Mouse (Mus musculus) layer of hippocampus, adult 11-12 months (tissue): ENCODE data around the gene Reps2.

Source experiments
- DNase-seq: peaks from one replicate; pipeline ENCODE4 v3.0.0; 2022; ENCODE audit warnings: low spot score

Reps2 gene

GRCm38 (mm10) chrX:162589173-162589805, 54.2 kb downstream of the Reps2 start:
- no peak for DNase-seq

DNA sequence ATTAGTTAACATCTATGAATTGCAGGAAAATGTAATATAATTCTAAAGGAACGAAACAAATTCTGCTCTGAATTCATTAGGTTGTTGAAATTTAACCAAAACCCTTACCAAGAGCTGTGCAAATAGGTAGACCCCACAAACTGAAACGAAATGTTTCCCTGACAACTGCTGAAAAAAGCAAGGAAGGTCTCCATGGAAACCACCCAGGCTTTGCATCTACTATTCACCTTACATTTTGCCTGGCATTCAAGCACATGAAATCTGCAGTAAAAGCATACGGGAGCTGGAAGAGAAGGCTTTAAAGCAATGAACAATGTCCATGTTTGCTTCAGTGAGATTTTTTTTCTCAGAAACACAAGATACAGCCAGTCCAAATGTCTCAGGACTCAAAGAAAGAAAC, 59.1 kb downstream of the Reps2 start:
- DNase-seq, result peak; percentile 9

GRCm38 (mm10) chrX:162580521-162580920, 62.9 kb downstream of the Reps2 start:
- no peak for DNase-seq

DNA sequence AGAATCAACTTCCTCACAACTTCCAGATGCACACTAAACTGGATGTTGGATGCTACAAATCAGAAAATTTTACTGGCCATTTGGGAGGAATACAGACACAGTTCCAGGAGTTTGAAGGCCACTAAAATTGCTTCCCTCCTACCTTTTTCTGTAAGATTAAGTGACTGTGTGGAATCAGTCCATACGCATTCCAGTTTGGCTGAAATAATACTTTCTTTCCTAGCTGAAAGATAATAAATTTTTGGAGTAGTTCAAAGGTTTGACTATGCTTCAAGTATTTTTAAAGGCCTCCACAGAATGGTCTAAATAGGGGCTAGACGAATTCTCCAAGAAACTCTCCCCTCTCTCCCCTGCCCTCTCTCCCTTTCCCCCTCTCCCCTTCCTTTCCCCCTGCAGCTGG, 75.0 kb downstream of the Reps2 start:
- no peak for DNase-seq

DNA sequence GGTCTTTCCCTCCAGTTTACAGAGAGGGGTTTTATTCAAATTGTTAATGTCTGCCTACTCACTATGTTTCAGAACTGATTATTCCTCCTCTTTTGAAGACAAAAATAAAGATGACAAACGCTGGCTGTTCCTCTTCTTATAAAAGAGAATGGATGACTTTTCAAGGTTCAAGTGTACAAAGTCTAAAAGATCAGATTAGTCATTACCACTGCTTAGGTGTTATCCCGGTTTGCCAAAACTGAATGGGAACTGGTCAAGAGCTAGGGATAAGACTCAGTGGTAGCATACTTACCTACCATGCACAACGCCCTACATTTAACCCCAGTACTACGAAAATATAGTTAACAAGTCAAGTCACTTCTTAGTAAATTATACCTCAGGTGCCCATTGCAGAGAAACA, 77.9 kb downstream of the Reps2 start:
- DNase-seq, result no peak

DNA sequence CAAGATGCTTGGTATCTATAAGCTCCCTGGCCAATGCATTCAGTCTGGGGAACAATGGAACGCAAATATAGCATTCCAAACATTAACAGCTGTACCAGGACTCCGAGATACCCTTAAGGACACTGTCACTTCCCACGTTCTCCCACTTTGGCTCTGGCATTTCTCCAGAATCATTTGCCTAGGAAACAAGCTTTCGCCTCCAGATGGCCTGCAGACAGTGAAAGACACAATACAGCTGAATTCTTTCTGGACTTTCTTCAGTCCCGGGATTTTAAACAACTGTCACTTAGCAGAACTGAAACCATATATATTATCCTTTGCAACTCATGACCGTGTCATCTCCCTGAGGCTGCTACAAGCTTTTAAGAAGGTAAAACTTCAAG, 87.0 kb downstream of the Reps2 start:
- DNase-seq, result peak; percentile 28

DNA sequence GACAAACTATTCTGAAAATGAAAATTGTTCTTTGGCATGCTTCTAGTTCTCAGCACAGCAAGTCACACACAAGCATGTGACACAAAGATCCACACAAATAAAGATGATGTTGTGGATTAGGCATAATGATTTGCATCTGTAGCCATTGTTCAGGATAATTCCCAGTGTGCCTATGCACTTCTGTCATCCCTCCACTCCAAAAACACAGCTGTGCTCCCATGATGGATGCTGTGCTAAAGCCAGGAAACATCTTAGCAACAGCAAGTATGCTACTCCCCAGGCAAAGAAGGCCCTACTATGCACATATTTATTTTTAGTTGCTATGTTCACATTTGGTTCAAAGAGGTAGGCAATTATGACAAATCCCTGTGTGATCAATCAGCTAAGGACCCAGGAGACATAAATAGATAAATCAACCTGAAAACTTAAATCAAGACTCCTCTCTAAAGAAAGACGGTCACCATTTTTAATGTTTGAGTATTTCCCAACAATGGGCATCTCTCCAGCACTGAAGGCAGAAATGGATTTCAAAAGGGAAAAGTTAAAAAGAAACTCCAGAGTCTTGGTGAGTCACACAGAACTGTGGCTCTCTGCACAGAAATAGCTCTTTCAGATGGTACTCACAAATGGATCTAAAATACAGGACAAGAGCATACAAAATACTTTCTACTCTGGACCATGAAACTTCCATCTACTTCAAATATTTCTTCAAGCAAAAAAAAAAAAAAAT, 87.6 kb downstream of the Reps2 start:
- DNase-seq, result no peak

DNA sequence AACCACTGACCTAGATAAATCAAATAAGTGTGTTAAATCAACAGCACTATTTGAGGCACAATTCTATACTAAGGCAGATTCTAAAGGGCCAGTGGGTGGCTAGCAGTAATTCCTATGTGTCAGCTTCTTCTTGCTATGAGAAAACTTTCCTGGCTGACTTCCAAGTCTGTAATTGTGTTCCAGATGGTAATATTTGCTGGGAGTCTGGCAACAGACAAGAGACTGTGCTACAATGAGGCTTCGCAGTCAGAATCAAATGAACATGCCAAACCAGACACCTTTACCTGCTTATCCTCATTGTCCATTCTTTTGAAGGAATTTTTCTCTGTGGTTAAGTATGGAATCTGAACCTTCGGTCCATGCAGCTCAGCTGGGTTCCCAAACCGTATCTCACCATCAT, 88.9 kb downstream of the Reps2 start:
- peak; percentile 16 for DNase-seq

- no peak for DNase-seq
Measured at GRCm38 (mm10) chrX:162552383-162552782, 91.1 kb downstream of the Reps2 start.

GRCm38 (mm10) chrX:162545037-162545436, 98.4 kb downstream of the Reps2 start:
- DNase-seq, result no peak

- peak; percentile 21 for DNase-seq
Measured at GRCm38 (mm10) chrX:162542576-162543227, 100.7 kb downstream of the Reps2 start.

DNA sequence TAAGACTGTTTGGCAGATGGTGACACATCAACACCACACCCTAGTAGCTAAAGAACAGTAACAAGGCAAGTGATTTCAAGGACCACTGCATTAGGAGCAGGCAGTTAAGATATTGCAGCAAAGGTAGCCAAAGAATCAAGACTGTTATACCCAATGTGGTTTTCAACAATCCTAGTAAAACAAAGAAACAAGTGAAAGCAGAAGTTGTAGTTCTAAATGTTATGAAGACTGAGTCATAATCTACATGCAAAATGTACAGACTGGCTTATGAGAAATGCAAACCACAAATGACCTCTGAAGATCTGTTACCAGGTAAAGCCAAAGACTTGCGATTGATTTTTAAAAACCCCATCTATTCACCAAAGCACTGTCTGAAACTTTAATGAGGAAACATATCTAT, 101.5 kb downstream of the Reps2 start:
- no peak for DNase-seq

DNA sequence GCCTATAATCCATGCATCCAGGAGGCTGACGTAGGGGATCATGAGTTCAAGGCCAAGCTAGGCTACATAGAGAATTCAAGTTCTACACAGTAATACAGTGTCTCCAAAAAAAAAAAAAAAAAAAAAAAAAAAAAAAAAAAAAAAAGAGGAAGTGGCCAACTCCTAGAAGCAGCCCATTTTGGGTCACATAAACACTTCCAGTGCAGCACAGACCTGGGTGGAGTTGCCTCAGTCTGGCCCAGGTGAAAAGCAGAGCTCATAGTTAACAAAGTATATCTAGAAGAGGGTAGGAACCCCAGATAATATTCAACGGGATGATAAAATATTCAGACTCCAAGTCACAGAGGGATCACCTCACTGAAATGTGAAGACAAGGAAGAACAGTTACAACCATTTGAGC, 112.4 kb downstream of the Reps2 start:
- no peak for DNase-seq

- peak; percentile 73 for DNase-seq
Measured at GRCm38 (mm10) chrX:162527240-162527639, 116.2 kb downstream of the Reps2 start.

DNA sequence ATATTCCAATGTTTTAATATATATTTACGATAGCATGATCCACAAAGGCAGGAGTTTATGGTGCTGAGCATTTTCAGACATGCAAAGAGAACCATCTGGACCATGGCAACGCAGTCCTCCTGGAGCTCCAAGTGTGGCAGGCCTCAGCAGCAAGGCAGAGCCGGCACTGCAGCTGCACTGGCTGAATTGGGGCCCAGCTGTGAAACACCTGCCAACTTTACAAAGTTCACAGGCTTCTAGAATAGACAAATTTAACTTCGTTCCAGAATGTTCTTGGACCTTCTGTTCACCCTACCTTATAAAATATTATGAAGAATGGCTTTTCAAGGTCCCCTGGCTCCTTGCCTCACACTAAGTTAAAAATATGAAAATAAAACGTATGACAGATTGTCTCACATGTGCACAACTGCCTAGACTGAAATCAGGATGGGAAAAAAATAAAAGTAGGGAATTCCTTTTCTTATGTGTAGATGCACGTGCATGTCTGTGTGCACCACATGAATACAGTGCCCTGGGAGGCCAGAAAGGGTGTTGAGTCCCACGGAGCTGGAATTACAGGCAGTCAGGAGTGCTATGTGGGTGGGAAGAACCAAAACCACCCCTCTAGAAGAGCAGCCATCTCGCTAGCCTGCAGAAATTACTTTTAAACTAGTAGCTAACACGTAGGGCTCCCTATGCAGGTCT, 121.5 kb downstream of the Reps2 start:
- DNase-seq, result no peak

- DNase-seq, result no peak
Measured at GRCm38 (mm10) chrX:162521197-162521596, 122.3 kb downstream of the Reps2 start.

DNA sequence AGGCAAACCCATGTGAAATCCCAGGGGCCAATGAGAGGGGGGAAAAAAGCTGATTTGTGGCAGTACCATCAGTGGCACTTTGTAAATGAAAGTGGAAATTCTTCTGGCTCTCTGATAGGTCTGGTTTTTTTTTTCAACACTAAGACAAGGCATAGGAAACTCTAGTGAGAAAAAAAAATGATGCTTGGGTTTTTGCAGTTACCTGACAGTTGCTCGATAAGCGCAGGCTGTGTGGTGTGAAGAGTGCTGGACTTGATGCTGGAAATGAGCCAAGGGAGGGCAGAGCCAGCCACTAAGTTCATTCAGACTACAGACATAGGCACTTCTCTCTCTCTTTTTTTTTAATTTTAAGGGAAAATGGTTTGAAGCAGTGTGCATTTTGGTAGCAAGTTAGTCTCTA, 123.1 kb downstream of the Reps2 start:
- DNase-seq, result no peak

- no peak for DNase-seq
Measured at GRCm38 (mm10) chrX:162510426-162510980, 132.9 kb downstream of the Reps2 start.

- no peak for DNase-seq
Measured at GRCm38 (mm10) chrX:162505186-162505585, 138.3 kb downstream of the Reps2 start.

DNA sequence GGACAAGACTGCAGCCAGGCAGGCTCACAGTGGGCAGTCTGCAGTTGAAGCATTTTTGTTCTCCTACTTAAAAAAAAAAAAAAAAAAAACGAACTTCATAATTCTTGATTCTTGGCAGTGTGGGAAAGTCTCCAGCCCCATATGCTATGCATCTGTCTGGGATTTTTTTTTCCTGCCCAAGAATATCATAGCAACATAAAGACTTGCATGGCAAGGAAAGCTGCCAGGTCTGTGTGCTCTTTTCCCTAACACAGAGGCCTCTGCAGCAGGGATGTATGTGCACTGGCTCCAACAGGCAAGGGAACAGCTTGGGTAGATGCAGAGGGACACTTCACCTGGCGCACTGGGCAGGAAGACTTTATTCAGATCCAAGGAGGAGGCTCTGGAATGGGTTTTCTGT, 140.0 kb downstream of the Reps2 start:
- DNase-seq, result no peak

DNA sequence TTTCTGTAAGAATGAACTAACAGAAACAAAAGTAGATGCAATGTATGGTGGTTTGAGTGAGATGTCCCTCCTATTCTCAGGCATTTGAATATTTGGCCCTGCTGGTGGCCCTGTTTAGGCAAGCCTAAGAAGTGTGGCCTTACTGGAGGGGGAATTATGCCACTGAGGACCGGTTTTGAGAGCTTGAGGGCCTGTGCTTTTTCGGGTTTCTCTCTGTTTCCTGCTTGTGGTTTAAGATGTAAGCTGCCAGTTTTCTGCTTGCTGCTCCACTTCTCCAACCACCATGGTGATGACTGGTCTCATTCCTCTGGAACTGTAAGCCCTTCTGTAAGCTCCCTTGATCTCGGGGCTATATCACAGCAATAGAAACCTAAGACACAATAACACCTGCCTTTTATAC, 142.5 kb downstream of the Reps2 start:
- DNase-seq, result no peak

- DNase-seq, result no peak
Measured at GRCm38 (mm10) chrX:162496485-162496884, 147.0 kb downstream of the Reps2 start.

GRCm38 (mm10) chrX:162488630-162489029, 154.8 kb downstream of the Reps2 start:
- DNase-seq, result no peak
